Mouse (Mus musculus): ENCODE data around the gene Ide.
A peak's percentile ranks its signal among the peaks of the same experiment; 100 is the strongest.

The Ide gene

DNA sequence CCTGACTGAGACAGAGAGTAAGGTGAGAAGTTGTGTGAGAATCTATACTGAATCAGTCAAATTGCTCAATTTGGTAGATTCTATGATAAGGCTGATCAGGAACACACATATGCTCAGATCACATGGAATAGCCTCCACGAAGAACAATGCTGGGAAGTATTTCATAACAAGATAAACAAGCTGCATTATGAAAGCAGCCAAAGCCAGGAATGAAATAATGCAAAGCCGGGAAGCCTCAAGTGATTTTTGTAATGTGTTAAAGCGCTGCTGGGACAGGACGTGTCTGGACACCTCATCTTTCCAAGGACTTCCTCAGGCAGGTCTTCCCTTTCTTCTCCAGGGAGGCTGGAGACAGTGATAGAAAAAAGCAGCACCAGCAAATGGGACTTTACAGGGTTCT is 4.9 kb downstream of the Ide start:
- DNase-seq, result no peak

DNA sequence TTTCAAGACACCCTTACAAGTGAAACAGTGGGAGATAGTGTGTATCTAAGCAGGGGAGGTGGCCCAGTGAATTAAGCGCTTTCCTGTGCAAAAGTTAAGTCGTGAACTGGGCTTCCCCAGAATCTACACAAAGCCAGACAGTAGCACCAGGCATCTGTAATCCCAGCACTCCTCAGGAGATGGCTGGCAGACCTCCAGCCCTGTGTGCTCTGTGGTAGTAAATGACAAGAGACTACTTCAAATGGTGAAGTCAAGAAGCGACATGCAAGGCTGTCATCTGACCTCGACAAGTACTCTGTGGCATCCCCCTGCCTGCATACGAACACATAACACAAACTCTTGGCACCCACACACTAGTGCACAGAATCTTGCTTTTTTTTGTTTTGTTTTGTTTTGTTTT is 10.4 kb downstream of the Ide start:
- no peak for DNase-seq

GRCm38 (mm10) chr19:37323566-37323965 is 14.1 kb downstream of the Ide start:
- no peak for DNase-seq

DNA sequence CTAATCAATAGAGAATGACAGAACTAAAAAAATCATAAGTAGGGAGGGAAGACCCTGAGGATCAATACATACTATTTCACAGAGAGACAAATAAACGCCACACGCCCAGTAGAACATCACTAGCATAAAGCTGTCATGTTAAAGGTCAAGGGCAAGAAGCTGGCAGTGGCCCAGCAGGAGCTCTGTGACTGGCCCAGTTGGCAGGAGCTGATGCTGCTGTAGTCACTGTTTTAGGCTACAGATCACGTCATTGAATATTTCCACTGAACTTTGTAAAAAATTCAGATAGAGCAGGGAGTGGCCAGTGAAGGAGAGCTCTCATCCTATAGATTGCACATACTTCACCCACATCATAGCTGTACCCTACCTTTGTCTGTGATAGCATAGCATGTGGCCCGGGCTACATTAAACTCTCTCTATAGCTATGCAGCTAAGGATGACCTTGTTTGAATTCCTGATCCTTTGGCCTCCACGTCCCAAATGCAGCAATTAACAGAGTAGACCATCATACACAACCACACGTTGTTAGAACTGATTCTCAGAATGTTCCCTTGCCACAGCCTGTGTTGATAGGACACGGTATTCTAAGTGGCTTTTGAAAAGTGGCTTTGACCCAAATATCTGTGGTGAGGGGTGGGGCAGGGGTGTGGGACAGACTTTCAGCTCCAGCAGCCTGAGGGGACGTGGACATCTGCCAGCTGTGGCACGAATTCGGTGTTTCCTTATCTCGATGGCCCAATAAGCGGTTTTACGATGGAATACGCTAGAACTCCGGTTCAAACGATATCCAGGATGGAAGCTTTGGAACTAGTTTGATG is 16.6 kb downstream of the Ide start:
- no peak for DNase-seq

DNA sequence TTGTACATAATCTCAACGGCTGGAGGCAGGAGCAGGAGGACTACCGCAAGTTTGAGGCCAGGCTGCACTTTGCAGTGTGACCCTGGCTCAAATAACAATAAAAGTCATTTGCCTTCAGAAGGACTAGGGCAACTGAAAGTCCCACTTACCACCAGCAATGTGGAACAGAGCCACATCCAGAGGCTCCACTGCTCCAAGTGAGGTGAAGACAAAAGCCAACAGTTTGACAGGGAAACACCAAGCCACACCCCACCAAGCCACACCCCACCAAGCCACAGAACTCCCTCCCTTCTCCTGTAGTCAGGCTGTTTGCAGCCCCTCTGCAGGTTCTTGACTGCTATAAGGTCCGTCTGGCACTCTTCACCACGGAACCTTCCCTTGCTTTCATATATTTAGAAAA is 20.3 kb downstream of the Ide start:
- no peak for DNase-seq

DNA sequence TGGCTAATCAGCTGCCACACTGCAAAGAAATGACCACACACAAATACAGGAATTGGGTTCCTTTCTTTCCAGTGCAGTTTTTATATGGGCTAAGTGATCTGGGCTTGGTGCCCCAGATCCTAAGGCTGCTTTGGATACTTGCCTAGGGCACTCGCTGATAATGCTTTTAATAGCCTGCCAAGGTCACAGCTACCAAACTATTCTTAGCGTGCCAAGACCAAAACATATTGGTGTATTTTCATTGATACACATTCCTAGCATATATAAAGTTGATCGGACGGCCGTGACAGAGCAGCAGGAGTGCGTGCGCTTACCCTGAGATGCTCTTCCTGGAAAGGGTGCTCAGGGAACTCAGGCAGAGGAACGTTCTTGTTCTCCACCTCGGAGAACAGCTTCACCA is 22.6 kb downstream of the Ide start:
- DNase-seq, result no peak

DNA sequence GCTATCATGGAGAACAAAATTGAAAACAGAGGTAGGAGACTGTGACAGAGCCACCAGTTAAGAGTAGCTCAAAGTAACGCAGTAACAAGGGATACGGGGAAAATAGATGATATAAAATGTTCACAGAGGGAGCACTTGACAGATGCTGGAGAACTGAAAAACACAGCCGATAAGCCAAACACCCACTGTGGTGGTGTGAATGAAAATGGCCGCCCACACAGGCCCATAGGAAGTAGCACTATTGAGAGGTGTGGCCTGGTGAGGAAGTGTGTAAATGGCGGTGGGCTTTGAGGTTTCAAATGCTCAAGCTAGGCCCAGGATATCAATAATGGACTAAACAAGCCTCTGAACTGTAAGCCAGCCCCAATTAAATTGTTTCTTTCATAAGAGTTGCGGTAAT is 26.2 kb downstream of the Ide start:
- no peak for DNase-seq

DNA sequence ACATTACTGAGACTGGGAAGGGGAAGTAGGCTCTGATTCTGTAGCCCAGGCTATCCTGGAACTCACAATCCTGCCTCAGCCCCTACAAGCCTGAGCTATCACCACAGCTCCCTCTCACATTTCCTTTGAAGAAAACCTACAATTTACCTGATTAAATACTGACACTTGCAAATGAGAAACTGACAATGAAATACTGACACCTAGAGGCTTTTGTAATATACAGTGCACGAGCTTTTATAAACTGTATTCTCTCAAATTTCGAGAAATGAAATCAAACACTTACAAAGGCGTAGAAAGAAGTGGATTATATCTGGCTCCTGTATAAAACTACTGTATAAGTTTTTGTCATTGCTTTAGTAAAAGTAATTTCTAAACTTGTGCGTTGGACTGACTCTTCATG is 27.5 kb downstream of the Ide start:
- DNase-seq, result no peak

GRCm38 (mm10) chr19:37308941-37309340 is 28.7 kb downstream of the Ide start:
- no peak for DNase-seq

DNA sequence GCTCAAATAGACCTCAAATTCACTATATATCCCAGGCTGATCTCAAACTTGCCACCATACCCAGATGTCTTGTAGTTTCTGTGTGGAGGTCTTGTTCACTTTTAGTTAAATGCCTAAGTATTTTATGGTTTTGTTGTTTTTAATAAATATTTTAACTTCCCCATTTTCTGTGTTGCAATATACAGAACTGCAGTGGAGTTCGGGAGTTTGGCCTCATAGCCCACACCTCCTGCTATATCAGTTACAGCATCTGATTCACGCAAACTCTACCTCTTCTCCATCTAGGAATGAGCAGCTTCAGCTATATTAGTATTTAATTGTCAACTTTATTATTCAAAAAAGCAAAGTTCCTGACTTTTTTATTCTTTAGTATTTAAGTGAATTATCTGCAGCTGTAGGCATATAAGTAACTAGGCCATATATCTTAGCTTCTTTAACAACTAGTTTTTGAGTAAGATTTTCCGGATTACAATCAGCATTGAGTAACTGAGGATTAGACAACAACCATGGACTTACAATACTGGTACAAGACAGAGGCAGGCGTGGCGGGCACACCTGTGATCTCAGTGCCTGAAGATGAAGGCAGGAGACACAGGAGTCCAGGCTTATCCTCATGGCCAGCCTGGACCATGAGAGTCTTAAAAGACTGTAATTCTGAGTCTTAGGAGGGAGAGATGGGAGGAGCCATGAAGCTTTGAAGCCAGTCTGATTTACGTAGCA is 29.7 kb downstream of the Ide start:
- DNase-seq, result no peak

GRCm38 (mm10) chr19:37306176-37306575 is 31.5 kb downstream of the Ide start:
- no peak for DNase-seq

DNA sequence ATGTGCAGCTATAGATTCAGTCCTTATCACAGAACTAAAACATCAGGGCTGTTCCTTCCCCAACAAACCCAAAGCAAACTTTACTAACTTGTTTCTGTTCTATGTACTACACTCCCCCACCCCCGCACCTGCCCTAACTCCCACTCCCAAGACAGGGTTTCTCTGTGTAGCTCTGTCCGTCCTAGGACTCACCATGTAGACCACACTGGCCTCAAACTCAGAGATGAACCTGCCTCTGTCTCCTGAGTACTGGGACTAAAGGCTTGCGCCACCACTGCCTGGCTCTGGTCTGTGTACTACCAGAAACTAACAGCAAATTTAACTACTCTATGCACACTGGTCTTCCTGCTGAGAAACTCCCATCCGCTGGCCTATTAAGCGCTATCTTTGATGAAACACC is 32.8 kb downstream of the Ide start:
- no peak for DNase-seq

DNA sequence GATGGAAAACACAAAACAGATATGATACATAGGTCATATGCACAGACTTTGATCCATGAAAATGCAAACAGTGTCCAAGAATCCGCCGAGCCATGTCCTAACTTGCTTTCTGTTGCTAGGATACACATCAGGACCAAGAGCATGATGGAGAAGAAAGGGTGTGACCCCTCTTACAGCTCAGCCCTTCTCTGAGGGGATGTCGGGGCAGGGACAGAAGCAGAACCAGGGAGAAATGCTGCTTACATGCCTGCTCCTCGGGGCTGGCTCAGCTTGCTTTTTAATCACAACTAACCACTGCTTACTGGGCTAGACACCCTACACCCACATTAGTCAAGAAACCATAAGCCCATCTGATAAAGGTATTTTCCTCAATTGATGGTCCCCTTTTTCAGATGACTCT is 33.6 kb downstream of the Ide start:
- no peak for DNase-seq

DNA sequence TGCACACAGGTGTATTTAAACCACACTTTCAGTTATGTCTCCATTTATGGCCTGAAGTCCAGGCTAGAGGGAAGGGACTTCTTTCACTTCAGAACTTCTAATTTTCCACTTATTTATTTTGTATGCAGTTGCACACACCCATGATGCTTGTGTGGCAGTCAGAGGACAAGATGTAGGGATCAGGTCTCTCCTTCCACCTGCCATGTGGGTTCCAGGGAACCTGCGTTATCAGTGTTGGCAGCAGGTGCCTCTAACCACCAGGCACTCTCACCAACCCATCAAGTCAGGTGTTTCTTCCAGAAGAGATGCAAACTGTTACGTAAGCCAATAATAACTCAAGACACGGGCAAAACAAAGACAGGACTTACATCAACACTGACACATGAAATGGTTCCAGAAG is 35.9 kb downstream of the Ide start:
- no peak for DNase-seq

GRCm38 (mm10) chr19:37291676-37292075 is 46.0 kb downstream of the Ide start:
- DNase-seq, result no peak

GRCm38 (mm10) chr19:37290906-37291305 is 46.7 kb downstream of the Ide start:
- no peak for DNase-seq

DNA sequence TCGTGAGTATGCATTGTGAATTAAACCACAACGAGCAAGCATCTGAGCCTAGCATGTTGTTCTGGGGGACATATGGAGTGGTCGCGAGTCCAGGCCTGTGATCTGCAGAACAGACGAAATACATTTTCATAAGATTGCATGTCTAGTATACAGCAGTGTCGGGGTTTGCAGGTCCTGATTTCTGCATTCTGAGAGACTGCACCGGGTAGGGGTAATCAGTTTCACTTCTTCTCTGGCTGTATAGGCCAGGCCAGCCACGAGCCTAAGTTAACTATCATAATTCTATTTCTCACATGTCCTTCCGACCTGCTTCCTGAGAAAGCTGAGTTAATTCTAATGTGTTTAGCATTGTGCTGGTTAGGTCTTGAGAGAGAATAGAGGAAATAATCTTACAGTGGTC is 52.9 kb downstream of the Ide start:
- DNase-seq, result no peak

DNA sequence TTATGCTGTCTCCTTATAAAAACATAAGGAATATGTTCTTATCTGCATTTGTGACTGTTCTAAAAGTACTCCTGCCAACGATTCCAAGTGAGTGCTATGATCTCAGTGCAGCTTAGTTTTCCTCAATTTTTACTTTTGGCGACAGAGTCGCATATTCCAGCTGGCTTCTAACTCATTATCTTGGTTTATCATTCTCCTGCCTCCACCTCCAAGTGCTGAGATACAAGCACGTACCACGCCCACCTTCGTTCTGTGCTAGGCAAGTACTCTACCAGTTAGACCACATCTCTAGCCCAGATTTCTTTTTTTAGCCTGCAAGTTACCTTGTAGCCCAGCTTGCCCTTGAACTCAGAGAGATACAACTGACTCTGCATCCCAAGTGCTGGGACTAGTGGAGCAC is 54.5 kb downstream of the Ide start:
- DNase-seq, result no peak

DNA sequence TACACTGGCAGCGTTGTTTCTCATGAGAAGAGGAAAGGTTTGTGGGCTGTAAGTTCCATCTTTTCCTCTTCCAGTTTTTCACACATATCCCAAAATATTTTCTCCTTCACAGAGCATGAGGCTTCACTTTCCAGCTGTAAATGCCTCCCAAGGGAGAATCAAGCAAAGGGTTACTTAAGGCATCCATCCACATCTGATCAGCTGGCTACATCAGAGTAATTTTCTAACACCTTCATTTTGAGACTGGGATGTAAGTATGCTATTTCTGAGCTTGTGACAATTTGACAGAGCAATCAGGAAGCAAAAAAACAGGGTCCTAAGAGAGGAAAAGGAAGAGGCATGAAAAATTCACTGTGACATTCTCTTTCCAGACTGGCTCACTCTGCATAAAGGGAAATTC is 55.9 kb downstream of the Ide start:
- no peak for DNase-seq

DNA sequence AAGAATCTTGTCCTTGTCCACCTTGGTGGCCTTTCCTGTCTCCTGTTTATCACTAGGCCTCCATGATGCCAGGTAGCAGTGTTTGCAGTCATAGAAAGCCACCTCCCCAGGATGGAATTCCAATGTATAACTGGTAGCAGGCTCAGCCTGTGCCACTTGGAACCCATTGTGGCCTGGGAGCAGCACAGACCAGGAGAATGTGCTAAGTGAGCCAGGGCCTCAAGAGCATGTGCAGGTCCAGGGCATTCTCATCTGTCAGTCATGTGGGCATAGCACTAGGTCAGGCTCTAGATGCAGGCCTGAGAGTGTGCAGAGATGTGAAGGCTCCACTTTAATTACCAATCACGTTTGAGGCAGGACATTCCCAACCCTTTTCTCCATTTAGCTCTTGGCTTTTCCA is 58.5 kb downstream of the Ide start:
- DNase-seq, result no peak

DNA sequence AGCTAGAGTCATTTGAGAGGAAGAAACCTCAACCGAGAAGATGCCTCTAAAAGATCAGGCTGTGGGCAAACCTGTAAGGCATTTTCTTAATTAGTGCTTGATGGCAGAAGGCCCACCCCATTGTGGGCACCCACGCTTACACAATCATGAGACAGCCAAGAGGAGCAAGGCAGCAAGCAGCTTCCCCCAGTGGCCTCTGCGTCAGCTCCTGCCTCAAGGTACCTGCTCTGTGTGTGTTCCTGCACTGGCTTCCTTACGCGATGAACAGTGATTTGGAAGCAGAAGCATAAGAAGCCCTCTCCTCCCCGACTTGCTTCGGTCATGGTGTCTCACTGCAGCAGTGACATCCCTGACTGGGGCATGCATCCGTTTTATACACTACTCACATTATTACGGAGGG is 62.1 kb downstream of the Ide start:
- no peak for DNase-seq

GRCm38 (mm10) chr19:37269106-37269505 is 68.5 kb downstream of the Ide start:
- DNase-seq, result no peak

DNA sequence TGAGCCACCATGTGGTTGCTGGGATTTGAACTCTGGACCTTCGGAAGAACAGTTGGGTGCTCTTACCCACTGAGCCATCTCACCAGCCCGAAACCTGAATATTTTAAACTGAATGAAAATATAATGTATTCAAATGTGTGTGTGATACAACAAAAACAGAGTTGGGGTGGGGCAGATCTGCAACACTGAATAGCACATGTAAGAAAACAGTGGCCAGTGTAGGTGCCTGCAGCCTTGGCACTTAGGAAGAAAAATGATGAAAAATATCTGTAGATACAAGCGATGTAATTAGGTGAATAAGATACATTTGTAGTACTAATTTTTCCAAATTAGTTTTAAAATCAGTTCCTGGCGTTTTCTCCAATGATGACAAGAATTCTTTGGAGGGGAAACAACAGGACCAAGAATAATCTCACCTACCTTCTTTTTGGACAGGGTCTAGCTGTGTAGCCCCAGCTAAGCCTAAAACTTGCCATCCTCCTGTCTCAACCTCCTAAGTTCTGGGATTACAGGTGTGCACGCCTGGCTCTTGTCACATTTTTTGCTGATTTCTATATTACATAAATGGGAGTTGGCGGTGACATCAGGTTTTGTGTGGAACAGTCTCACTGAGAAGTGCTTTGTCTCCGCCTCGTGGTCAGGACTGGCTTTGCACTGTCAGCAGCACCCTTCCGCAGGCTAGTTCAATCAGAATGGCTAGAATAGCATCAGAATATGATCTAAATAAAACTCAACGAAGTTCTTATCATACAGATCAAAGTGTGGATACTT is 72.1 kb downstream of the Ide start:
- peak; percentile 75 for DNase-seq

All from thymus, postnatal 25 days (tissue).